Mouse (Mus musculus) testis, adult 2 months (tissue): ENCODE measurements at regions not wholly inside any gene's neighbourhood (a gene's known extent, or its start where the extent isn't known, plus 50 kb on each side); places are given as distances from the start of the nearest gene placed in this dataset.

Experiments
- CTCF ChIP-seq: fragments of 200-500 bp; IDR thresholded peaks from 2 replicates; pipeline ENCODE4 v1.5.1; 2012; ENCODE audit warnings: low read depth, mild to moderate bottlenecking, inconsistent platforms, low read length, moderate library complexity; ENCODE audit not compliant: control insufficient read depth, insufficient read depth, insufficient replicate concordance
- POLR2A ChIP-seq: fragments of 200-500 bp; IDR thresholded peaks from 2 replicates; pipeline ENCODE4 v1.6.1; 2012; ENCODE audit warnings: low read depth, mild to moderate bottlenecking, inconsistent platforms, low read length, moderate library complexity; ENCODE audit not compliant: control insufficient read depth

GRCm38 (mm10) chr3:147093076-147093380, 240.9 kb downstream of the Ttll7 start:
- no peak for TF ChIP-seq CTCF
- no peak for TF ChIP-seq POLR2A
